Comparison of ENCODE assay signal across 8 mouse cellular contexts in the genomic region with DNA sequence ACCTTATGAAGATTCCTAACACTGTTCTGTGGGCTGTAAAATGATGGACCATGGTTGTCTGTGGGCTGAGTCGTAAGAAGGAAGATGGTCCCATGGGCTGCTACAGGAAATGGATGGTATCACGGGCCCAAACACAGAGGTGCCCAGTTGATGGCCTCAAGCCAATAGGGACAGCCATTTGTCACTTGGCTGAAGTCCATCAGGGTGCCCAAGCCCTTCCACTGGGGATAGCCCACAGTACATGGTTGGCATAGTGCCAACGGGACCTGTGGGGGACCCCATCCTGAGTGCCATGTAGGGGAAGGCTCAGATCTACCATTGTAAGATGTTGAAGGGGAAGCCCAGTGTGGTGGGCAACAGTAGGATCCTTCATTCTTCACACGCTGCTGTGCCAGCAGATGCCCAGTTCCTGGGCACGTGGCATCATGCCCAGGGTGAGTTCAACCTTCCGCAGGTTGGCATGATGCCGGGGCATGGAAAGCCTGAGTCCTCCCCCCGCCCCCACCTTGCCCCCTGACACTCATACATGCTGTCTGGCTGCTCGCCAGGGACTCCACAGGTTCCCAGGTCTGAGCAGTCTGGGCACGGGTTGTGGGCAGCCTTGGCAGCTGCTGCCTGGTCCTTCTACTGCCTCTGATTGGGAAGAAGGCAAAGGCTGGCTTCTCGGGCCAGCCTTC.
DNase-seq lines count a peak whose midpoint lies in the region; ATAC-seq and TF ChIP-seq lines count a peak whose summit lies in the region.

No protein-coding gene starts in this region.

- TF ChIP-seq CTCF in liver, adult 2 months (IDR thresholded peaks at IDR 0.05; ENCODE audit: low read depth, low read length): no peak
- no peak for TF ChIP-seq CTCF in cerebellum, adult 2 months (IDR thresholded peaks at IDR 0.05; ENCODE audit: borderline replicate concordance, insufficient read depth, low read depth, low read length)

- H3K79me2 ChIP-seq in liver, adult 2 months (ENCODE audit: control insufficient read depth, insufficient read depth, low read length): no peaks in the 10 kb centered on the region

- H3K36me3 ChIP-seq in liver, adult 2 months (ENCODE audit: control insufficient read depth, insufficient read depth, low read length): no peaks in the 10 kb centered on the region
- H3K36me3 ChIP-seq in hindbrain, embryonic 10.5 days: 0 out of 2 replicates have a peak, but pooled peaks cover 4% of the 10 kb centered on the region

- TF ChIP-seq POLR2A in liver, adult 2 months (IDR thresholded peaks at IDR 0.05; ENCODE audit: extremely low read depth, insufficient read depth, low read length): no peak
- no peak for TF ChIP-seq POLR2A in cerebellum, adult 2 months (IDR thresholded peaks at IDR 0.05; ENCODE audit: borderline replicate concordance, insufficient read depth, low read length)

- H3K4me1 ChIP-seq in liver, adult 2 months (ENCODE audit: control insufficient read depth, insufficient read depth, low read length): no peaks in the 10 kb centered on the region
- peaks cover 32% of the 10 kb centered on the region for H3K4me1 ChIP-seq in cerebellum, adult 2 months (ENCODE audit: control insufficient read depth, insufficient read depth, low read length)
- H3K4me1 ChIP-seq in hindbrain, embryonic 10.5 days (replicated peaks): peaks cover 64% of the 10 kb centered on the region

- 52% methylated on average over 11 of the region's 11 CpGs for WGBS in liver, adult 2 months
- 4% methylated on average over 11 of the region's 11 CpGs for WGBS in cerebellum, adult 2 months
- WGBS in hindbrain, embryonic 10.5 days: 84% methylated on average over 11 of the region's 11 CpGs

- peak; percentile 38 for DNase-seq in liver, adult 2 months (ENCODE audit: extremely low read depth, low read depth, low spot score)
- no peak for DNase-seq in liver
- DNase-seq in cerebellum, adult 2 months: peak; percentile 40 to 49
- no peak for DNase-seq in hindbrain, embryonic 10.5 days (ENCODE audit: low spot score)
- peak; percentile 58 for DNase-seq in lung, postnatal 25 days (ENCODE audit: low spot score)
- DNase-seq in thymus, postnatal 14 days: no peak

- H3K9me3 ChIP-seq in hindbrain, embryonic 10.5 days: no peaks in the 10 kb centered on the region

- ATAC-seq in megakaryocyte, adult 5-6 weeks (ENCODE audit: poor library complexity, severe bottlenecking): no peak
- no peak for ATAC-seq in monocyte, adult 5-6 weeks (replicated peaks; ENCODE audit: insufficient number of reproducible peaks, low FRiP score, low TSS enrichment, poor library complexity, severe bottlenecking)

- H3K4me3 ChIP-seq in liver, adult 2 months (ENCODE audit: insufficient read depth, low read depth, low read length): no peak overlapping the region
- H3K4me3 ChIP-seq in cerebellum, adult 2 months (replicated peaks; ENCODE audit: insufficient read depth, low read depth, low read length): no peak overlapping the region
- H3K4me3 ChIP-seq in hindbrain, embryonic 10.5 days: no peak overlapping the region

- H3K27ac ChIP-seq in liver, adult 2 months (replicated peaks; ENCODE audit: insufficient read depth, low read depth, low read length): no peak overlapping the region
- H3K27ac ChIP-seq in cerebellum, adult 2 months (ENCODE audit: insufficient read depth, low read length): no peak overlapping the region
- H3K27ac ChIP-seq in hindbrain, embryonic 10.5 days: peak overlapping the region; percentile 57

- no peak overlapping the region for H3K9ac ChIP-seq in liver, adult 2 months (ENCODE audit: low read depth, low read length)

- H3K27me3 ChIP-seq in liver, adult 2 months (ENCODE audit: control insufficient read depth, insufficient read depth, low read length): no peaks in the 10 kb centered on the region
- H3K27me3 ChIP-seq in cerebellum, adult 2 months (ENCODE audit: control insufficient read depth, insufficient read depth, low read length): peaks cover 3% of the 10 kb centered on the region; the same call in 1 of the 2 replicates
- peaks cover 91% of the 10 kb centered on the region for H3K27me3 ChIP-seq in hindbrain, embryonic 10.5 days (ENCODE audit: insufficient read depth, poor library complexity, severe bottlenecking)

Comparison
In these comparisons a context has a peak if more than half of its experiments do, and no peak if none do; other contexts are left out.
1. DNase-seq: peak in liver, adult 2 months (single experiment), cerebellum, adult 2 months (2 of 2) and lung, postnatal 25 days (single experiment); none in liver (single experiment), hindbrain, embryonic 10.5 days (single experiment) and thymus, postnatal 14 days (single experiment).